Mouse (Mus musculus): ENCODE results near the gene 2300009A05Rik.

2300009A05Rik gene

DNA sequence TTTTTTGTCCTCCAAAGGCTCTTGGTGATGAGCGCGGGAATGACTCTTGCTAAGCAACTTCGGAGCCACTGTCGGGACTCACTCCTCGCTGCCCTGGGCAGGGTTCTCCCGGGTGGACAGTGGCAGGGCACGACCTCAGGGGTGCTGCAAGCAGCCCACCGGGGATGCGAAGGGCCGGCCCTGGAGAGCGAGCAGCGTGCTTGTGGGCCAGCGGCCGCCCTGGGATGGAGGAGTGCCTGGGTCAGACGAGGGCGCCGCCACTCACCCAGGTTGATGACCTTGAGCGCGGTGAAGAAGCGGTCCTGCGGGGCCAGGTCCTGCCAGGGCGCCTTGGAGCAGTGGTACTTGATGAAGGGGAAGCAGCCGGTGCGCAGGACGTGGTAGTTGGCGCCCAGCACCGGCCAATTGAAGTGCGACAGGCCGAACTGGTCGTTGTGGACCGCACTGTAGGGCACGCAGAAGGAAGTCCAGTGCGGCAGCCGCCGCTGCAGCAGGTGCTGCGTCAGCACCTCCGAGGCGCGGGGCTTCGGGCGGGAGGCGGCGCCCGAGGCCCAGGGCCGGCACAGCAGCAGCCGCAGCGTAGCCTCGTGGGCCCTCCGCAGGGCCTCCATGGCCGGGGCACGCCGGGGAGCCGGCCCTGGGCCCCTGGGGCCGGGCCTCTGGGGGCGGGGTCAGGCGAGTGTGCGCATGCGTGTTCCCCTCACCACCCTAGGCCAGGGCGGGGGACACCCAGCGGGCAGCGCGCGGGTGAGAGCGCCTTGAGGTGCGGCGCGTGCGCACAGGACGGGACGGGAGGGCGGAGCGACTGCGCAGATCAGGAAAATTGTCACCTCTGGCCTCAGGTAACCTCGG, at the start of gene 2300009A05Rik:
Gene 2300009A05Rik (minus strand): TSS at position 636 of the 852 bp plus-strand sequence.
- peak; percentile 95 to 96 for DNase-seq

DNA sequence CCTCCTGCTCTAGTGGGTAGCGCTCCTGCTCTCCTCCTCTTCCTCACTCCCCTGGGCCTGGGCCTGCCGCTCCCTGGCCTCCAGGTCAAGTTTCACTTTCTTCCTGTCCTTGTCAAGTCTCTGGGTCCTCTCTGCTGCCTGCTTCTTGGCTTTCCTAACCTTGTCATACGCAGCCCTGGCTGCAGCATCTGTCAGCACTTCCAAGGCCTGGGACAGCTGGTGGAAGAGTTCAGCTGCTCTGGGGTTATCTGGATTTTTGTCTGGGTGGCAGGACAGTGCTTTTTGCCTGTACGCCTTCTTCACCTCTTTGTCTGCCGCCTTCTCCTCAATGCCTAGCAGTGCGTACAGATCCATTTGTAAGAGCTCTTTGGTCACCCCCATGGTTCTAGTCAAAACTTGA, 44.6 kb upstream of the 2300009A05Rik start:
- DNase-seq, result no peak

GRCm38 (mm10) chr9:63430652-63431051, 31.6 kb upstream of the 2300009A05Rik start:
- DNase-seq, result no peak

DNA sequence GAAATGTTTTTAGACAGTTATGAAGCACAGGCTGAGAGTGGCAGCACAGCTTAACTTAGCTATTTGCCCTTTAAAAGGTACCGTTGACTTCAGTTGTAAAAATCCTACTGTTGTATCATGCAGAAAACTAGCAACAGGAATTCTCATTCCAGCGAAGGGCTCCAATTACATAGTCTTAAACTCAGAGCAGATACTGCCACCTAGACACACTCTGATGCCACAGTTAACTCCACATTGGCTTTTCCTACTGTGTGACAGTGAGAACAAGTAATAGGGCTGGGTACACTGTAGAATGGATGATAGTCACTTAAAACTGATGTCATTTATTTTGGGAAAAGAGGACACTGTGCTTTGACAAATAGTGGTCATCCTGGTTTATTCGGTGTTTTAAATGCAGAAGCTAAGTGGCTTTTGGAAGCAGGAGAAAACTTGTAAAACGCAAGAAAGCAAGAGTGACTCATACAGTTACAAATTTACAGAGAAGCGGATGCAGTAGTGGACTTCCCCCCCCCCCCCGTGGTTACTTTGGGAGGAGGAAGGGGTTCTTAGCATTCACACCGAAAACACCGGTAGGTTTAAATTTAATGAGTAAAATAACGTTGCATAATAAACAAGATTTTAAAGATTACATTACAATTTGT, 22.2 kb upstream of the 2300009A05Rik start:
- no peak for DNase-seq

DNA sequence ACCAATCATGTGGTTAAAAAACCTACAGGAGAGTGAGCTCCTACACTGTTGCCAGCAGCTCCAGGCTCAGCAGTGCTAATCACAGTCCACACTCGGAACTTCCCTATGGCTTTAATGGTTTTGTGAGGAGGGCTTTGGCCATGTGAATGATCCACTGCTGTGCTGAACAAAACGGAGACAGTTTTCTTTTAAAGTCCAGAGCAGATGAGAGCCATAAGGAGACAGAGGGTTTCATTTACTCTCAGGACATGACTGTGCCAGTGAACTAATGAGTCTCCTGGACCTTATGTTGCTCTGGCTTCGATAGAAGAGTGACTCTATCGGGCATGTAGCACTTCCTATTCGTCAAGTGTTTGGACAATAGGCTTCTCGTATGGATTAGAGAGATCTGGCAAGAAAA, 21.4 kb upstream of the 2300009A05Rik start:
- DNase-seq, result no peak

- no peak for DNase-seq
These were observed 1.1 kb upstream of the 2300009A05Rik start for GRCm38 (mm10) chr9:63400176-63400575.

GRCm38 (mm10) chr9:63399463-63399815, 393 bp upstream of the 2300009A05Rik start:
- DNase-seq, result no peak

GRCm38 (mm10) chr9:63395612-63396011, 3.4 kb downstream of the 2300009A05Rik start:
- DNase-seq, result no peak

- DNase-seq, result no peak
These were observed 7.7 kb downstream of the 2300009A05Rik start for GRCm38 (mm10) chr9:63391307-63391706.

- no peak for DNase-seq
These were observed 16.3 kb downstream of the 2300009A05Rik start for GRCm38 (mm10) chr9:63382761-63383160.

DNA sequence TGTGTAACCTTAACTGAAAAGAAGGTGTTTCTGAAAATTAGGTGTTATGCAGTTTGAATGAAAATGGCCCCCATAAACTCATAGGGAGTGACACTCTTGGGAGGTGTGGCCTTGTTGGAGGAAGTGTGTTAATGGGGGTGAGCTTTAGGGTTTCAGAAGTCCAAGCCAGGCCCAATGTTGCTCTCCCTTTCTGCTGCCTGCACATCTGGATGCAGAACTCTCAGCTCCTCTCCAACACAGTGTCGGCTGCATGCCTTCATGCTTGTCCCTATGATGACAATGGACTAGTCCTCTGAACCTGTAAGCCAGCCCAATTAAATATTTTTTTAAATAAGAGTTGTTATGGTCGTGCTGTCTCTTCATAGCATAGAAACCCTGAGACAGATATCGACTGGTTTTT, 18.7 kb downstream of the 2300009A05Rik start:
- DNase-seq, result no peak

GRCm38 (mm10) chr9:63378174-63378573, 20.9 kb downstream of the 2300009A05Rik start:
- DNase-seq, result no peak

DNA sequence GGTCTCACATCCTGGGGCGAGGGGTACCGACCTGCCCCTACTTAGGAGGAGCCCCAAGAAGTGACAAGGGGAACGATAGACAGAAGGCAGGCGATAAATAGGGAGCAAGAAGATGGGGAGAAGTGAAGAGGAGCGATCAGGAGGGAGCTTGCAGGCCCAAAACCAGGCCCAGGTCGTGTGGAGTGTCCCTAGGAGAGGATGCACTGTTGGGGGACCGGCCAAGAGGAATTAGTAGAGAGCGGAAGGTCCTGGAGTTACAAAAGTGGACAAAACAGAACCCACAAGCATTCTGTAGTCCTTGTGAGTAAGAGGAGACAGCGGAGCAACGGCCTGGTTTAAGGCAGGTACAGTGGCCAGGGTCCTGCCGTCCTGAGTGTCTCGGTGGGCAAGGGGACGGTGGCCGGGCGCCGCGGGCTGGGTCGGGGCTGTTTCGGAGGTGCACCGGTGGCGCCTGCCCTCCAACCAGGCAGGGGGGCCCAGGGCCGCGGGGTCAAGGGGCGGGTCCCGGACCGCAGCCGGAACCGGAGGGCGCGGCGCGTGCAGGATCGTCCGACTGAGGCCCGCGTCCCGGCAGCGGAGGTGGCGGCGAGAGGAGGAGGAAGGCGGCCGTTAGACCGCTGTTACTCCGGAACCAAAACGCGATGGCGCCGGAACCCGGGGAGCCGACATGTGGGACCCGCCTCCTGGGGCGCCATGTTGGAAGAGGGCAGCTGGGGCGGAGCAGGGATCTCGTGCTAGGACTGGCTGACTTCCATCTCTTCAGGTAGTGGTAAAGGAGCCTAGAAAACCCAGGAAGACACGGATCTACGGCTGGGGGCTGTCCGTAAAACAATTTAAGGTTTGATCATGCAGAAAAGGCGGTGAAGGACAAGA, 21.5 kb downstream of the 2300009A05Rik start, which contains the start of gene Map2k5:
Gene Map2k5 (minus strand): TSS at position 633 of the 873 bp plus-strand sequence.
- DNase-seq, result peak; percentile 93 to 95

DNA sequence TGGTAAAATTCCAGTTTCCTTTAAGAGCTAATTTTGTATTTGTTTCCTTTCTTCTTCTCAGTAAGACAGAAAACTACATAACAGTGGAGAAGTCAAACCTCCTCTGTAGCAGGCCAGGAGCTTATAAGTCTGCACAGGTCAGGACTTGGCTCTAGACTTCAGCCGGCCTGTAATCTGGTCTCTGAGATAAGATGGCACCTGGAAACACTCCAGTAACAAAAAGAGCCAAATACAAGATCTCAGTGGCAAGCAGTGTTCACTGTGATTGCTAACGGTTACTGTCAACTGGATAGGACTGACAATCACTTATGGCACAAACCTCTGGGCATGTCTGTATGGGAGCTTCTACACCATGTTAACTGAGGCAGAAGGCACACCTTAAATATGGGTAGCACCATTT, 25.7 kb downstream of the 2300009A05Rik start:
- no peak for DNase-seq

DNA sequence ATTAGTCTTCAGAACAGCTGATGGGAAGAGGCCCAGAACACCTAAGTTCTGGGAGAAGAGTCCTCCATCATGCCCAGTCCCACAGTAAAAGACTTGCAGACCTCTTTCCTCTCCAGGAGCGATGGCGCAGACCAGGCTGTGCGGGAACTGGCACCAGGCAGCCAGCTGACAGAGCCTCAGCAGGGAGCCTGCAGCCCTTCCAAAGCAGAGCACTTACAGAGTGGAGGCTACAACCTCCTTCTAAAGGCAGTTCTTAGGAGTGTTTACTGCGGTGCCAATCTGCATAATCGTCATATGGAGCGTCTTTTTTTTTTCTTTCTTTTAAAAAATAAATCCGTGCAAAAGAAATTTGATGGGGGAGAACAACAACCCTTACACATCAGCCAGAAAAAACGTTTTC, 26.5 kb downstream of the 2300009A05Rik start:
- DNase-seq, result no peak

DNA sequence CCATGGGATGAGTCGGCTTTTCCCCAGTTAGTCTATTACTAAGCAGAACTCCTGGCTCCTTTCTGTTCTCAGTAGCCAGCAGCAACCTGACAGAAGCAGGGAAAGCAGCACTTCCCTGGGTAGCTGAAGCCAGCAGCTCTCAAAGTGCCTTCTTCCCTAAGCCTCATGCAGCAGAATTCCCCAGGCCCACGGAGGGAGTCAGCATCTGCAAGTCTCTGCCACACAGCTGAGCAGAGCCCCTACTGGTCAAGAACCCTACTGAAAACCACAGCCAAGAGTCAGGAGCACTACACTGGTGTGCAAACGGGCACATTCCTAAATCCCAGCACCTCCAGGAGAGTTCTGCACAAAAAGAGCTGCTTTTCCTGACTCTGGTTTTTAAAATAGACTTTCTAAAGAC, 38.6 kb downstream of the 2300009A05Rik start:
- peak; percentile 17 to 36 for DNase-seq

GRCm38 (mm10) chr9:63359016-63359415, 40.0 kb downstream of the 2300009A05Rik start:
- no peak for DNase-seq

DNA sequence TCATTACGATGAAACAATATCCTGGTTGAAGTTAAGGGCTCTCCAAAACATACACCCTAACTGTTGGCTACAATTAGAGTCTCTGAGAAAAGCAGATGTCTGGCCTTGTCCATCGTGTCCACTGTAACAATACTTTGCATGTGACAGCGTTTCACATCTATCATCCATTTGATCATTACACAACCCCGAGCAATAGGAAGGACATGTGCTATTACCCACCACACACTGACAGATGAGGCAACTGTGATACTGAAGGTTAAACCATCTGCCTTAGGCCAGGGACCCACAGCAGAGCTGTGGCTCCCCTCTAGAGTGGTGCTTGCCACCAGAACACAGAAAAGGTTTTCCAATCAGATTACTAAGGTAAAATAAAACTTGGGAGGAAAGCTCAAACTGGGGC, 42.3 kb downstream of the 2300009A05Rik start:
- no peak for DNase-seq

- no peak for DNase-seq
These were observed 42.8 kb downstream of the 2300009A05Rik start for GRCm38 (mm10) chr9:63356278-63356677.

DNA sequence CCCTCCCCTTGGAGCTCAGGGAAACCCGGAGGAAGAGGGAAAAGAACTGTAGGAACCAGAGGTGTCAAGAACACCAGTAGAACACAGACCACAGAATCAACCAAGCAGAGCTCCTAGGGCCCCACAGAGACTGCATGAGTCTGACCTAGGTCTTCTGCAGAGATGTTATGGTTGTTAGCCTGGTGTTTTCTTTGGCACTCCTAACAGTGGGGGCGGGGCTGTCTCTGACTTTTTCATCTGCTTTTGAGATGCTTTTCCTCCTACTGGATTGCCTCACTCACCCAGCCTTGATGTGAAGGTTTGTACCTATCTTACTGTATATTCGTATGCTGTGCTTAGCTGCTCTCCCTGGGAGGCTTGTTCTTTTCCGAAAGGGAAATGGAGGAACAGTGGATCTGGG, 44.9 kb downstream of the 2300009A05Rik start:
- DNase-seq, result peak; percentile 63 to 72

DNA sequence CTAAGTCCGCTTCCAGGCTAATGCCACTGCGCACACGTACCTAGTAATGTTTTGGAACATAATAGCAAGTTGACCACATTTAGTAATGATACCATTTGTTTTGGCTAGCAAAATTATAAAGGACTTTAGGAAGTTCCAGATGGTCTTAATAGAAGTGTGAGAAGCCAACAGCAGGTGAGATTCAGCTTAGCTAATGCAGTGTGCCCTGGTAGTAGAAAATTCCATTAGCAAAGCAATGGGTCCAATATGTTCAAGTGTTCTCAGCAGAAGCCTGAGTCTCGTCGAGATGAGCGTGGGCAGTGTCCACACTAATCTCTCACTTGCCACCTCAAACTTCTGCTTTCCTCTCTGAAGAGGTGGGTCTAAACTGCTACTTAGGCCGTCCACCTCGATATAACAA, 49.0 kb downstream of the 2300009A05Rik start:
- no peak for DNase-seq

DNA sequence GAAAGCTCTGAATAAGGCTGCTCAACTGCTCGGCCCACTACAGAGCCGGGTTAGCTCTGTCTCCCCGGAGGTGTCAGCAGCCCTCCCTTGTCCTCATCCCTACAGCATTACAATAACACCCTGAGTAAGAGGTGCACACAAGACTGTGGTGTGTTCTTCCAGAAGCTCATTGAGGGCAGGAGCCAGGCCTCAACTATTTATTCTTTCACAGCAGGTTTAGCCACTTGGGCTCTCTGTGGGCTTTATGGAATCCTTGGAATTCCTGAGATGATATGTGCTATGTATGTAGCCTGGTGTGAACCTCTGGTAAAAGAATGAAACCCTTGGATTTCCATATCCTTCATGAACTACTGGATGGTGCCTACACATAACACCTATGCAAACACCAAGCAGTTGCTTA, 49.8 kb downstream of the 2300009A05Rik start:
- DNase-seq, result no peak

DNA sequence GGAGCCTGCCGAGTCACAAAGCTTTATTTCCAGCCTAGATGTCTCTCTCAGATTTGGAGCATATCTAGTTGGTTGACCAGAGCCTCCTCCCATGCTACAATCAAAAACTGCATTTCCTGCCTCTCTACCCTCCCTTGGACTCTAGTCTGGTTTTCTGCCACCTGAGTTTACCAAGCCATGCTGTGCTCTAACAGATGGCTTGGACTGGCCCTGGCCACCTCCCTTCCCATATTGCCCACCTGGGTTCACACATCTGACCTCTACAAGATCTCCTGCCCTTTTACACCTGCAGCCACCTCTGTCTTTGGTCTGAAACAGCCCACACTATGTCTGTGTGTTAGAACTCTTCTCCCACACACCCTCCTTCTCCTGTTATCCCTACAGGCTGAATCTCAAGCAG, 50.9 kb downstream of the 2300009A05Rik start:
- DNase-seq, result no peak
